Mouse (Mus musculus): ENCODE data around the gene Tbcb.

DNA sequence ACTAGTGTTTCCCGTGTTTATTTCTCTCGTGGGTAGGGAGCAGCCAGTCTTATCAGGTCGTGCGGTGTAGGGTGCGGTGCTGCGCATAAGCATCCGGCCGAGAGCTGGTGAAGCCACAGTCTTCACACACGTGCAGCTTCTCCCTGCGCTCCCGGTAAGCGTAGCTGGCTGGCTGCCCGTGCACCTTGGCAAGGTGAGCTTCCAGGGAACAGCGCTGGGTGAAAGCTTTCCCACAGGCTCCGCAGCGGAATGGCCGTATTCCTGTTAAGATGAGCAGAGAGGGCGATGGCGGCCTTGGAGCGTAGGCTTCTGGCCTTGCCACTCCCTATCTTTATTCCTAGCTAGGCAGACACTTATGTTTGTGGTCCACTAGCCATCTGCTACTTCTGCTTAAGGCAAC lies 1.3 kb upstream of the Tbcb start:
- TF ChIP-seq CTCF (IDR thresholded peaks at IDR 0.05; ENCODE audit: low read depth) (no peak), EP300 (IDR thresholded peaks at IDR 0.05; ENCODE audit: low read depth) (no peak)
